Mouse (Mus musculus): ENCODE results near the gene Itpr3.
A peak's percentile ranks its signal among the peaks of the same experiment; 100 is the strongest.

Itpr3 gene

GRCm38 (mm10) chr17:27146323-27146923, 89.3 kb downstream of the Itpr3 start:
- no peak for DNase-seq (ENCODE audit: low spot score)

GRCm38 (mm10) chr17:27150871-27151270, 93.8 kb downstream of the Itpr3 start:
- peak; percentile 28 for DNase-seq (ENCODE audit: low spot score)

GRCm38 (mm10) chr17:27151411-27151810, 94.3 kb downstream of the Itpr3 start:
- DNase-seq (ENCODE audit: low spot score): peak; percentile 34

GRCm38 (mm10) chr17:27152976-27153723, 96.0 kb downstream of the Itpr3 start:
- DNase-seq (ENCODE audit: low spot score): no peak

- peak; percentile 33 for DNase-seq (ENCODE audit: low spot score)
Measured at GRCm38 (mm10) chr17:27153773-27154193, 96.7 kb downstream of the Itpr3 start.

- DNase-seq (ENCODE audit: low spot score): no peak
Measured at GRCm38 (mm10) chr17:27154256-27154655, 97.2 kb downstream of the Itpr3 start.

GRCm38 (mm10) chr17:27154881-27155280, 97.8 kb downstream of the Itpr3 start:
- DNase-seq (ENCODE audit: low spot score): no peak

- no peak for DNase-seq (ENCODE audit: low spot score)
Measured at GRCm38 (mm10) chr17:27155752-27156151, 98.6 kb downstream of the Itpr3 start.

- no peak for DNase-seq (ENCODE audit: low spot score)
Measured at GRCm38 (mm10) chr17:27158439-27158838, 101.3 kb downstream of the Itpr3 start.

- DNase-seq (ENCODE audit: low spot score): no peak
Measured at GRCm38 (mm10) chr17:27159169-27159568, 102.1 kb downstream of the Itpr3 start.

- no peak for DNase-seq (ENCODE audit: low spot score)
Measured at GRCm38 (mm10) chr17:27160905-27161304, 103.8 kb downstream of the Itpr3 start.

GRCm38 (mm10) chr17:27165054-27165773, 108.1 kb downstream of the Itpr3 start:
- peak; percentile 36 for DNase-seq (ENCODE audit: low spot score)

- no peak for DNase-seq (ENCODE audit: low spot score)
Measured at GRCm38 (mm10) chr17:27166901-27167300, 109.8 kb downstream of the Itpr3 start.

- no peak for DNase-seq (ENCODE audit: low spot score)
Measured at GRCm38 (mm10) chr17:27167545-27167944, 110.4 kb downstream of the Itpr3 start, which contains the start of gene Ip6k3. Gene Ip6k3, minus strand, starts transcription at chr17:27167795.

GRCm38 (mm10) chr17:27168569-27168968, 111.5 kb downstream of the Itpr3 start:
- DNase-seq (ENCODE audit: low spot score): no peak

- DNase-seq (ENCODE audit: low spot score): no peak
Measured at GRCm38 (mm10) chr17:27169952-27170695, 113.0 kb downstream of the Itpr3 start.

- DNase-seq (ENCODE audit: low spot score): no peak
Measured at GRCm38 (mm10) chr17:27171121-27171520, 114.0 kb downstream of the Itpr3 start.

Data from ovary, postnatal 36 days (tissue).